Mouse (Mus musculus): ENCODE data around the gene Adamts17.

The Adamts17 gene

GRCm38 (mm10) chr7:67036502-67037485 lies 197.3 kb downstream of the Adamts17 start:
- DNase-seq = no peak

DNA sequence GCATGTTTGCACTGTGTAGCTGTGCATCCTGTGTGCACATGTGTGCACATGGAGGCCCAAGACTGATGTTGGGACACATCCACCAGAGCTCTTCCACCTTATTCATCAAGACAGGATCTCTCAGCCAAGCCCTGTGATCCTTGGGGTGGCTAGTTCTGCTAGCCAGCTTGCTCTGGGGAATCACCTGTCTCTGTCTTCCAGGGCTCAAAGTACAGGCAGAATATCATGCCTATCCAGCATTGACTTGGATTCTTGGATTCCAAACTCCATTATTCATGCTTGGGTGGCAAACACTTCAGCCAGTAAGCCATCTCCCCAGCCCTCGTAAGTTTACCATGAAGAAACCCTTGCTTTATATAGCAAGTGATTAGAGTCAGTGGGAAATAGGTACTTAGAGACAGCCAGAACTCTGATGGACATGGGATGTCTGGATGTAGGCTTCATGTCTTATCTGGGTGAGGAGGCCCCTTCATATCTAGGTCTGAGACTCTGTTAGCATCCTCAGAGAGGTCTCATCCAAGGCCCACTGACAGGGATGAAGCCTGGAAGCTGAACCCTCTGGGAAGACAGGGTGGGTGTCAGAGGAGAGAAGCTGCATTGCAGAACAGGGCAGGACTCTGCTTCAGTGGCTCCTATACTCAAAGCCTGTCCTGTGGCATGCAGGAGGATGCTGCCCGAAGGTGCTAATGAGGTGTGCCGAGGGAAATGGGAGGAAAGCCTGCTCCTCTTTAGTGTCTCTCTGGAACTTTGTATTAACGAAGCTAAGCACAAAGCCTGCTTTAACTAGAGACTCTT lies 198.4 kb downstream of the Adamts17 start:
- no peak for DNase-seq

DNA sequence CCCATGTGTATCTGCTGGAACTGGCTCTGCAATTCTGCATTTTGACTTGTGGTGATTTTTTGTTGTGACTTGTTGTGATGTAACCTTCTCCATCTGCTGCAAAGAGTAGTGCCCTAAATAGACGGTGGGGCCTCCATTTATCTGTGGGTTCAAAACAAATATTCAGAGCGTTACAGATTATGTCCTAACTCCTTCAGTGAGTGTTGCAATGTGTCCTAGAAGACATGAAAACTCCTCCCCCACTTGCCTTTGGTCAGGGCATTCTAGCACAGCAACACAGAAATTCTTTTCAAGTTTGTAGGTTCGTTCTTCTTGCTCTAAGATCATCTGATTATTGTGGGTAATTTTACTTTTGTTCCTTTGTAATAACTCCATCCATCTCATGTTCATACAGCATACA lies 199.6 kb downstream of the Adamts17 start:
- no peak for DNase-seq

GRCm38 (mm10) chr7:67039861-67040260 lies 200.3 kb downstream of the Adamts17 start:
- no peak for DNase-seq

DNA sequence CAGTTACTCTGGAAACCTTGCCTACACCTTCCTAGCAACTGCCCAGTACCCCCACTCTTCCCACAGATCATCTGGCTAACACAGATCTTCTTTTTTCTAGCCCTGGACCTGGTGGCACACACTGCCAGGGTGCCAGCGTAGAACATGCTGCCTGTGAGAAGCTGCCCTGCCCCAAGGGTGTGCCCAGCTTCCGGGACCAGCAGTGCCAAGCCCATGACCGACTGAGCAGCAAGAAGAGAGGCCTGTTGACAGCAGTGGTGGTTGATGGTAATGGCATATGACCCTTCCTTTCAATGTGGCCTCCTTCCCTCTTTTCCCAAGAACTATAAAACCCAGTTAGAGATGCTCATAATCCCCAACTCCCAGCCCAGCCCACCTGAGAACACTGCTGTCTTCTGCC lies 202.2 kb downstream of the Adamts17 start:
- no peak for DNase-seq

- no peak for DNase-seq
These were observed 204.7 kb downstream of the Adamts17 start for GRCm38 (mm10) chr7:67044121-67044817.

GRCm38 (mm10) chr7:67045202-67045601 lies 205.7 kb downstream of the Adamts17 start:
- DNase-seq = no peak

GRCm38 (mm10) chr7:67049206-67049605 lies 209.7 kb downstream of the Adamts17 start:
- no peak for DNase-seq

GRCm38 (mm10) chr7:67050424-67050823 lies 210.9 kb downstream of the Adamts17 start:
- DNase-seq = no peak

- peak; percentile 26 for DNase-seq
These were observed 211.7 kb downstream of the Adamts17 start for GRCm38 (mm10) chr7:67051089-67051718.

- DNase-seq = no peak
These were observed 215.3 kb downstream of the Adamts17 start for GRCm38 (mm10) chr7:67054876-67055275.

DNA sequence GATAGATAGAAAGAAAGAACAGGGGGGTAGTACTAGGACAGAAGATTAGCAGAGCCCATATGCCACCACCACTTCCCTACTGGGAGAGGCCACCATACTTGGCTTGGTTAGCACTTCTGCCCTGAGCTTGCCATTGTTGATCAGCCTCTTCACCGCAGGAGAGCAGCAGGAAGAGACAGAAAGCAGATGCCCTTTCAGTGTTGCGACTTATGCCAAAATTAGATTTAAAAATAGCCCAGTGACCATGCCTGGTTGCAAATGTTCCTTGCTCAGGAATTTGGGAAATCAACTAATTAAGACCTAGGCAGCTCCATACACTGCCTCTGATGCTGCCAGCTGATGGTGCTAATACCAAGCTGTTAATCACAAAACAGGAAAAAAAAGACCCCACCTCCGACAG lies 216.0 kb downstream of the Adamts17 start:
- DNase-seq = no peak

- DNase-seq = peak; percentile 75
These were observed 222.2 kb downstream of the Adamts17 start for GRCm38 (mm10) chr7:67061756-67062155.

DNA sequence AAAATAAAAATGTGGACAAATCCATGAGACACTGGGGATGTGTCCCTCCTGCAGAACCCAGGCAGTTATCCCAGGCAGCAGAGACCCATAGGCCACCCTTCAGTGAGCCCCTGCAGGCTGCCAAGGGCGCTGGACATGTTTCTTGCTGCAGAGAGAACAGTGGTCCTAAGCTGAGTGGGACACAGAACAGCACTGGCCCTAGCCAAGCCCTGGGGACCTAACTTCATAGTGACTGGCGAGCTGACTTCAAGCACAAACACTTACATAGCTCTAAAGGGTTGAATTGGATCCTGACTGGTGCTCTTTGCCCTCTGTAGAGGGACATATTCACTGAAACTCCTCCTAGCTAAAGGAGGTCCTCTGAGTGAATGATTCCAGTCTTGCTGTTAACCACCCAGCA lies 223.0 kb downstream of the Adamts17 start:
- DNase-seq = no peak

DNA sequence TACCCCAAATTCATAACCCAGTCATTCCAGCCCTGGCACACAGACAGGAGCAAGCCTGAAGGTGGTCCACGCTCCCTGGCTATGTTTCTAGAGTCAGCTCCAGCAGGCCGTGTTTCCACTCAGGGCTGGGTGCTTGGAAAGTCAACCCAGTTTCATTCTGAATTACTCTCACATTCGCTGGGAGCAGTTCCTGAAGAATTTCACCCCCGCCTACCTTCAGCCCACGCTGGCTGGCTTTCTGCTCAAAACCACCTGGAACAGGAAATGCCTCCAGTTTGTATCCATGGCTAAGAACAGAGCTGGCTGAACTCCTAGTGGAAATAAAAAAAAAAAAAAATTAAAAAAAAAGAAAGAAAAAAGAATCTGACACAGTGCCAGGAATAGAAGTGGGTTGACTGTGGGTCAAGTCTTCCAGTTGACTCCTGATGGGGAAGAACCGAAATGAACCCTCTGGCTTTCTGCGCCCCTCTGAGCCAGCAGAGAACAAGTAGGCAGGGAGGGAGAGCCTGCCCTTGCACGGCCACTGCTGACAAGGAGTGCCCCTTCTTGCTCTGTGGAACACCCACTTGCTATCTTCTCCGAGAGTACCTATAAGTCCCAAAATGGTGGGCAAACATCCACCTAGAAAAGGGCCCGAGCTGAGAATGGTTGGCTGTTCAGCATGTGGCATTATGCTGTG lies 225.2 kb downstream of the Adamts17 start:
- no peak for DNase-seq

- DNase-seq = no peak
These were observed 226.1 kb downstream of the Adamts17 start for GRCm38 (mm10) chr7:67065631-67066030.

GRCm38 (mm10) chr7:67072015-67072685 lies 232.6 kb downstream of the Adamts17 start:
- no peak for DNase-seq

GRCm38 (mm10) chr7:67082751-67083150 lies 243.2 kb downstream of the Adamts17 start:
- no peak for DNase-seq

DNA sequence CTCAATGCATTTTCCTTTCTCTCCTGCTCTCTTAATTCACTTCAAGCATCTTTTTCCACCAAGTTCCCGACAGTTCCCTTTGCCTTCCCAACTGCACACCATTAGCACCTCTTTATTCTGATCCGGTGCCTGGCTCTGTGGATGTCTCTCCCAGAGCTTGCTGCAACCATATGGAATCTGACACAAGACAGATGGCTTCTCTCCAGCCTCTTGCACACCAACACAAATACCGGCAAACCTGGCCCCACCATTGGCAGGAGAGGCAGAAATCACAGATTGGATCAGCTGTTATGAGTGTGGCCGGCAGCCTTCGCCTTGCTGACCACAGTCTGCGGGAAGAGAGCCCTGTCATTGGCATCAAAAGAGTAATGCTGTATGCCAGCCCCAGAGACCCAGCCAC lies 248.2 kb downstream of the Adamts17 start:
- no peak for DNase-seq

DNA sequence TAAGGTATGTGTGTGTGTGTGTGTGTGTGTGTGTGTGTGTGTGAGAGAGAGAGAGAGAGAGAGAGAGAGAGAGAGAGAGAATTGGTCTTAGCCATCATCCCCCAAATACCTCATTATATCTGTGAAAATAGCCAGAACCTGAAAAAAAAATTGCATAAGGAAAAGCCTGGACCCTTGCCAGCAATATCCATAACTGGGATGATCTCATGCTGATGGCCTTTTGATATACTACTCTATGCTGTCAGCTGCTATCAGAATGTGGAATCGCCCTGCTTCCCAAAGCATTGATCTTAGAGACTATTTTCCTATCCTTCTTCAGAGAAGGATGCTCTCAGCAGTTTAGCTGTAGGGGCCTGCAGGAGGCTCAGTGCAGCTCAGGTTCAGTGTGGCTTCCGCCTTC lies 257.6 kb downstream of the Adamts17 start:
- DNase-seq = no peak

DNA sequence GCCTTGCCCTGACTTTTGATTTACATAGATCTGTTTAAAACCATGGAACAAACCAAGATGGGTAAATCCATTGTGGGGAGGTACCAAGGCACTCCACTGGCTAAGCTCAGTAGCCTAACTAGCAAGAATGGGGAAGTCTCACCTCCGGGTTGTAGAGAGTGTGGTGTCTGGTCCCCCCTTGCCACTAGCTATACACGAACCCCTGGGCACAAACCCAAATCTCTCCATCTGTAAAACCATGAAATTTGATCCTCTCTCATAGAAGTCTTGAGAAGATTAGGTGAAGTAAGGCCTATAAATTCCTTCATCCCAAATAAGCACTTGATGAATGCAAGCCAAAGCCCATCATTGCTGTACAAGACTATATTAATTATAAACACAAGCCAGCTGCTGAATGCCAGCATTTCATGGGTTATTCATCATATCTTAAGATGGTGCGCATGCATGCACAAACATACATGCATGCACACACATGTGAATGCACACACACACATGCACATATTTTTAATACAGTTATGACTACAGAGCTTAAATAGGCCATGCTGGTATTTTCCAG lies 262.0 kb downstream of the Adamts17 start:
- no peak for DNase-seq

All from thymus, postnatal 4 days (tissue).